Mouse (Mus musculus): ENCODE measurements around the gene Ankrd52. TPM values are rescaled to one million over a fixed set of nuclear protein-coding genes. Genes with fewer than 3 reads are reported as not detected.
A peak's percentile ranks its signal among the peaks of the same experiment; 100 is the strongest.
"Not testable (repeated sequence)": the region's sequence is repeated elsewhere in the genome, so short reads cannot be mapped to it uniquely, and the experiment has no call there.

Gene Ankrd52
- 10 to 100 TPM; 43.1 to 43.7 TPM for total RNA-seq (2021)

DNA sequence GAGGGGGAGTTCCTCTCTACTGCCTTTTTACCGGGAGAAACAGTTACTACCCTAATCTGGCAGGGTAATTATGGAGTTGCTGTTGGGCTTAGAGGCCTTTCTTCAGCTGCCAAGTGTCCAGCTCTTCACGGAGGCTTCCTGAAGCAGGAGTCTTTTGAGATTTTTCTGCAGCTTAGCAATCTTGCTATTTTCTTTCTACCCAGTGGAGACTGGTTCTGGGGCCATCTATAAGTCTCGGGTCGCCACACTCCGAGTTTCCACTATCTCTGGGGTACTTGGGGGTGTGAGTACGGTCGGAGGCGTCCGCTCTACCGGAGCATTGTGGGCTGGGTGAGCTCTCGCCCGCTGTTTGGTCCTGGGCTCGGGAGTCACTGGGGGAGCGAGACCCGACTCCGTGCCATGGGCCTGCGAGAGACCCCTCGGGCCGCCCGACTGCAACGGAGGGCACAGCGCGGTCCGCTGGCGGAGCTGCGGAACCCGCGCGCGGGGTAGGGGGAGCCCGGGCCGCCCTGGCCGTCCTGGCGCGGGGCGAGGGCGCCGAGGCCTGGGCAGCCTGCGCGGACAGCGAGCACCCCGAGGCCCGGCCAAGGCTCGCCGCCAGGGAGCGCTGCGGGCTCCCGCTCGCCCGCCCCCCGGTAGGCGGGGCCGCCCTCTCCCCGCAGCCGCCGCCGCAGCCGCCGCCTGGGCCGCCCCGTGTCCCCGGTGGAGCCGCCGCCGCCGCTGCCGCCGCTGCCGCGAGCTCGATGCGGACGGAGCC, at the start of gene Ankrd52:
TSS of gene Ankrd52 (plus strand) at position 661 of the 757 bp plus-strand sequence.
- DNase-seq, result peak; percentile 90 to 92
- intact Hi-C loops (cut with DNase I), result no loop called here

DNA sequence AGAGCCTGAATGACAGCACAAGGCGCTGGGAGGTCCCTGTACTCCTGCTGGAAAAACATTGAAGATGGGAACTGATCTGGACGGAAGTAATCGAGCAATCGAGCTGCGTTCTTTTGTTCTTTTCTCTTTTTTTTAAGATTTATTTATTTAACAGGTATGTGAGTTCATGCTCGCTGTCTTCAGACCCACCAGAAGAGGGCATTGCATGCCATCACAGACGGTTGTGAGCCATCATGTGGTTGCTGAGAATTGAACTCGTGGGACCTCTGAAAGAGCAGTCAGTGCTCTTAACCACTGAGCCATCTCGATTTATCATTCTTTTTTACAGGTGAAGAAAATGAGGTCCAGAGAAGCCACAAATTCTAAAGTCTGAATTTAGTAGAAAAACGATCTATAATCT, 49.3 kb upstream of the Ankrd52 start:
- no peak for DNase-seq
- intact Hi-C loops (cut with DNase I), result no loop called here

DNA sequence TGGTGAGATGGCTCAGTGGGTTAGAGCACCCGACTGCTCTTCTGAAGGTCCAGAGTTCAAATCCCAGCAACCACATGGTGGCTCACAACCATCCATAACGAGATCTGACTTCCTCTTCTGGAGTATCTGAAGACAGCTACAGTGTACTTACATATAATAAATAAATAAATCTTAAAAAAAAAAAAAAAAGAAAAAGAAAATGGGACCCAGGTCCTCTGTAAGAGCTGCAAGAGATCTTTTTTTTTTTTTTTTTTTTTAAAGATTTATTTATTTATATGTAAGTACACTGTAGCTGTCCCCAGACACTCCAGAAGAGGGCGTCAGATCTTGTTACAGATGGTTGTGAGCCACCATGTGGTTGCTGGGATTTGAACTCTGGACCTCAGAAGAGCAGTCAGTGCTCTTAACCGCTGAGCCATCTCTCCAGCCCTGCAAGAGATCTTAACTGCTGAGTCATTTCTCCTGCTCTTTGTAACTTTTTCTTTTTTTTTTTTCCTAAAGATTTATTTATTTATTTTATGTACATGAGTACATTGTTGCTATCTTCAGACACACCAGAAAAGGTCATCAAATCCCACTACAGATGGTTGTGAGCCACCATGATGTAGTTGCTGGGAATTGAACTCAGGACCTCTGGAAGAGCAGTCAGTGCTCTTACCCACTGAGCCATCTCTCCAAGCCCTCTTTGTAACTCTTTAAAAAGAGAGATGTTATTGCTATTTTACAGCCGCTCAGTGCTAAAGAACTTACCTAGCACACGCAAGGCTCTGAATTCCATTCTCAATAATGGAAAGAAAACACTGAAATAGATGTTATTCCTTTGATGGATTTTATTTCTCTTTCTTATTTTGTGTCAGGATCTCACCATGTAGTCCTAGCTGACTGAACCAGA, 44.3 kb upstream of the Ankrd52 start:
- intact Hi-C loops (cut with DNase I); DNase-seq: not testable (repeated sequence)

DNA sequence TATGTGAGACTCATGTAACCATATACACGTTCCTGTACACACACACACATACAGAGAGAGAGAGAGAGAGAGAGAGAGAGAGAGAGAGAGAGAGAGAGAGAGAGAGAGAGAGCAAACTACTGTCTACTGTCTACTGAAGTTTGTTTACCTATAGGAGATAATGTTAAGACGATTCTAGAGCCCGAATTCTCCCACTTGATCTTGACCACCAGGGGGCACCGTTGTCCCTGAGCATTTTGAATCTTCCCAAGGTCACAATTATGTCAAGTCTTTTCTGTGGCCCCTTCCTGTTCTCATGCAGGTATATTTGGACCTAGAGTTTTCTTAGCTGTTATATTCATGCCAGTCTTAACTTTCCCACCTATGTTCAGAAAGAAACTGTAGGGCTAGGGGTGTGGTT, 41.3 kb upstream of the Ankrd52 start:
- peak; percentile 85 to 87 for DNase-seq
- intact Hi-C loops (cut with DNase I), result loop anchor here (1.0 kb wide), 1 partner anchor 120 kb away; no protein-coding TSS in a partner anchor

DNA sequence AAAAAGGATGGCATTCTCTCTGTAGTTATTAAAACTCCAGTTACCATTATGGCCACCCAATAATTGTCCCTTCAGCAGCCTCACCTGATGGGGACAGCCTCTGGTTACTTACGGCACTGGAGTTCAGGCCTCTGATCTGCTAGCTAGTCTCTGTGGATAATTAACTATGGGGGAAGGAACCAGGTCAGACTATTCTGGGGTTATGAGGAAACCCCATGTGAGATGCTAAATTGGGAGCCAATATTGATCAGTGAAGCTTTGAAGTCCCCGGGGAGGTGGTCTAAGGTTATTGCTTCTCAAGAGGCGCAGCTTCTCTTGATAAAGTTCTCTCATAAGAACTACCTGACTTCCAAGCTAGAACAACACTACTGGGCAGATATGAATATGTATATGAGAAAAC, 40.7 kb upstream of the Ankrd52 start:
- intact Hi-C loops (cut with DNase I), result loop anchor here (2.0 kb wide), 1 partner anchor 23 kb away; no protein-coding TSS in a partner anchor
- no peak for DNase-seq

DNA sequence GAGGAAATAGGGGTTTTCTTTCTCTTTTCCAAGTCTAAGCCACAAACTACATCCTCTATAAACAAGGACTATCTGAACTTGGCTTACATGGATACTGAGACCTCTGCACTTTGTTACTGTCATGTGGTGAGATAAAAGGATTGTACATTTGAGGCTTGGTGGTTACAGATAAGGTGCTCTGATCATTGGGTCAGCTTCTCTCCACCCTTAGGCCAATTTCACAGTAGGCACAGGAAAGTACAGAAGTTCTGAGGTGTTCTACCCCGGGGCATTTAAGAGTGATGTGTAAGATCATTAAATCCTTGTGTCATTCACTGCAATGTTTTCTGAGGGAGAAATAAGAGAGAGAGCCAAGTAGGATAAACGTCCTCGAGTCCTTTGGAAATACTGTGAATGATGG, 40.3 kb upstream of the Ankrd52 start:
- no peak for DNase-seq
- intact Hi-C loops (cut with DNase I), result loop anchor here (2.0 kb wide), 1 partner anchor 22 kb away; no protein-coding TSS in a partner anchor

DNA sequence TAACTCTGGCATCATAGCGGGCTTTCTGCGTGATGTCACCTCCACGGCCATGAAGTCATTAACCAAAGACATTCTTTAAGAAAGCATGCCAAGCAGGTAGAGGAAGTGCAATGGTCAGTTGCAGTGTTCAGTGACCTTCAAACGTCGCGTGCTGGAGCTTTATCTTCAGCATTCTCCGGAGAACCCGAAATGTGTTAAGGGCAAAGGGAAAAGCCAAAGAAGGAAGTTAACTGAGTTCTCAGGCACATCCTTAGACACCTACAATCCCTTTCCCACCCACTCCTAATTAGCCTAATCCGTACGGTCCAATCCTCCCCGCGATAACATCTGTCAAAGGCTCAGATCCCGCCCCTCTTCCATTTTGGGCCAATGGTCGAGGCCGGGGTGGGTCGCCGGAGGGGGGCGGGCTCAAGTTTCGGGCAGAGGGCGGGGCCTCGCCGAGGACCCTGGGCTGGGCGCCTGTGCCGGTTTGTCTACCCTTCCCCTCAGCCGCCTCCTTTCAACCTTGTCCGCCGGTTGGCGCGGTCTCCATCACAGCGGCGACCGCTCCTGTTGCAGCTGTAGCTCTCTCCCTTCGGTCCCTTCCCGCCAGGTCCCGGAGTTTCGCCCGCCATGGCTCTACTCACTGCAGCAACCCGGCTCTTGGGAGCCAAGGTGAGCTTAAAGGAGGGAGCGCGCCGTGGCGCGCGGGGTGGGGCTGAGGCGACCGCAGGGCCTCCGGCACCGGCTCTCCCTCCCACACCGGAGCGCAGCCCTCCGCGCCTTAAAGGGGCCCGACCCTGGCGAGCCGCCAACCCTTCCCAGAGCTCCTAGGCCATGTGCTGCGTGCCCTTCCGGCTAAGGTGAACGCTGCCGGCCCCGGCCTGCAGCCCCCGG, 39.4 kb upstream of the Ankrd52 start, which contains the start of gene Cs:
TSS of gene Cs (plus strand) at position 429 of the 876 bp plus-strand sequence.
- DNase-seq, result peak; percentile 98
- intact Hi-C loops (cut with DNase I), result loop anchor here (2.0 kb wide), 1 partner anchor 21 kb away; no protein-coding TSS in a partner anchor

DNA sequence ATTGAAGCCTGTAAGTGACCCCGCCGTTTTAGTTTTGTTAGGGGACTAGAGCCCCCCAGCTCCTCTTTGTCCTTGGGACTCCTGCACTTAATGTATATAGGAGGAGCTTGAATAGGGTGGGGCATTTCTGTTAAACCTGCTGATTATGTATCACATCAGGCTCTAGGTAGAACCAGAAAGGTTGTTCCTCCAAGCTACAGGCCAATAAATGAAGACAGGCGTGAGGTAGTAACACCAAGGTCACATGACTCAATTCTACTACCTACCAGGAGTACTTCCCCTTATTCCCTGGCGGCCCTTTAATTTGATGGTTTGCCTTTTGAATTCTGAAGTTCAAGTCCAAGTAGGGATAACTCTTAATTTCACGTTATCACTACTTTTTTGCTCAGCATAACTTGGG, 38.5 kb upstream of the Ankrd52 start:
- DNase-seq, result peak in 1 of 2 experiments; percentile 20
- intact Hi-C loops (cut with DNase I), result no loop called here

DNA sequence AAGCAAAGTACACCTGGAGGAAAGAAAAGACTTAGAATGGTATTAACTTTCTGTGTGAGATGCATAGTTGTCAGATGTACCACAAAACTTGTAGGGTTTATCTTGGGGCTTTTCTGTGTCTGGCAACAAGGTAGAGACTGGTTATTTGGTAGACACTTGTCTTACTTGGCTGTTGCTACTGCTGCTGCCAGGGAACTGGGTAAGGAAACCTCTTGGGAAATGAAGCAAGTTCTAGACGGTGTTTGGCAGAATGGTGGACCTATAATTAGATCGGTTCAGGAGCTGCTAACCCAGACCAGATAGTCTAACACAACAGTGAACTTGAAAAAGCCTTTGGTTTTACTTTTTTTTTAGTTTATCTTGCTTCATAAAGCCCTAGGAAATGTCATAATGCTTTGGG, 38.0 kb upstream of the Ankrd52 start:
- peak; percentile 31 to 41 for DNase-seq
- intact Hi-C loops (cut with DNase I), result no loop called here

DNA sequence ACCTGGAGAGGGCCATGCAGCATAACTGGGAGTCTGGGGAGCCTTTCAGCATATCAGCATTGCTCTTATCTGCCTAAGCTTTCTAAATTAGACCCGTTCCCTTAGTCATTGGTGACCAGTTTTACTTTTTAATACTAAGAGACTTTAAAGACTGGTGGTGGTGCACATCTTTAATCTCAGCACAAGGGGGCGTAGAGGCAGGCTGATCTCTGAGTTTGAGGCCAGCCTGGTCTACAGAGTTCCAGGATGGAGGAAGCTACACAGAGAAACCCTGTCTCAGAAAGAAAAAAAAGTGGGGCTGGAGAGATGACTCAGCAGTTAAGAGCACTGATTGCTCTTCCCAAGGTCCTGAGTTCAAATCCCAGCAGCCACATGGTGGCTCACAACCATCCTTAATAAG, 36.7 kb upstream of the Ankrd52 start:
- intact Hi-C loops (cut with DNase I), result no loop called here
- DNase-seq, result no peak

DNA sequence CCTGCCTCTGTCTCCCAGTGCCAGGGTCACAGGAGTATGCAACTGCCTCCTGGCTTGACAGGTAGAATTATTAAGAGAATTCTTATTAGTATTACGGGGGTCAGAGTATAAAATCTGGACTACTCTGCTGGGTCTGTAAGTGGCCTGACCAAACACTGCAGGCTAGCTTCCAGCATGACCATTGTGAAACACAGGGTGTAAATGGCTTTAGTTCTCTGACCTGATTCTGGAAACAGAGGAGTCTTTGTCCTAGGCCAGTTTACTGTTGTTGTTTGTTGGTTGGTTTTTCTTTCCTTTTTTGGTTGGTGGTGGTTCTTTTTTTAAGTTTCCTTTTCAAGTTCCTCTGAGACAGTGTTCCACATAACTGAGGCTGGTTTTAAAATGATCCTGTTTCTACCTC, 33.5 kb upstream of the Ankrd52 start:
- intact Hi-C loops (cut with DNase I), result no loop called here
- no peak for DNase-seq

DNA sequence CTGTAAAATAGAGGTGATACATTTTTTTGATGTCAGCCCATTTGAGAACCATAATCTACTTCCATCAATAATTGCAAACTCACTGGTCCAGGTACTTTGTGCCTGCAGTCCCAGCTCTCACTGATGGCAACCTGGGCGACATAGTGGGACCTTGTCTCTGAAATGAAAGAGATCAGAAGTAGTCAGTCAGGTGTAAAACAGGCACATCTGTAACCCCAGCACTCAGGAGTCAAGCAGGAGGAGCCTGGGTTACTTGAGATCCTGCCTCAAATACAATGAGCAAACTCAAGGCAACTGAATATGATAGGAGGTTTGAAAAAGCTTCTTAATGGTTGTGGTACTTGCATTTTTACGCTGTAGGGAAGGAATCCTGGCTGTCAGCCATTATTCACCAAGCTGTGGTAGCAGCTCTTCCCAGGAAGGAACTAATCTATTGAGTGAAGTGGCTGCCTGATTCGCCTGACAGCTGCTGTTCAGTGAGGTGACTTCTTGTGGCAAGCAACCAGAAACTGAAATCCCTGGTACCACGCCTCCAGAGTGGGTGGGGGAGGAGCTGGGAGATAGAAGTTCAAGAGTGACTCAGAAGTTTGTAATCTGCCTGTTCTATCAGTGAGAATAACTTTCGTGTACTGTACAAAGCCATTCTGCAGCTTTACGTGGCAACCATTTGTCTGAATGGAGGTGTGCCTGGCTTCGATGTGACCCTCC, 32.2 kb upstream of the Ankrd52 start:
- intact Hi-C loops (cut with DNase I), result no loop called here
- peak; percentile 84 to 87 for DNase-seq

DNA sequence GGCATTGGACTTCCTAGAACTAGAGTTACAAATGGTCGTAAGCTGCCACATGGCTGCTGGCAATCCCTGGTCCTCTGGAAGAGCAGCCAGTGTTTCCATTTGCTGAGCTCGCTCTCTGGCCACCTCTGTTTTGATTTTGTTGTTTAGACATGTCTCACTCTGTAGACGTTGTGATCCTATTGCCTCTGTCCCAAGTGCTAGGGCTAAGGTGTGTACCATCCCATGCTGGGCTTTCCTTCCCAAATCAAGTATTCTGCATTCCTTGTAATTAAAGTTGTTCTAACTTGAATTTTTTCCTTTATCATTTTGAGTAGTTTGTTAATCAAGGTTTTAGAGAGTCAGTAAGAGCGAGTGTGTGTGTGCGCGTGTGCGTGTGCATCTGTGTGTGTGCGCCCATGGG, 29.4 kb upstream of the Ankrd52 start:
- DNase-seq, result no peak
- intact Hi-C loops (cut with DNase I), result no loop called here

DNA sequence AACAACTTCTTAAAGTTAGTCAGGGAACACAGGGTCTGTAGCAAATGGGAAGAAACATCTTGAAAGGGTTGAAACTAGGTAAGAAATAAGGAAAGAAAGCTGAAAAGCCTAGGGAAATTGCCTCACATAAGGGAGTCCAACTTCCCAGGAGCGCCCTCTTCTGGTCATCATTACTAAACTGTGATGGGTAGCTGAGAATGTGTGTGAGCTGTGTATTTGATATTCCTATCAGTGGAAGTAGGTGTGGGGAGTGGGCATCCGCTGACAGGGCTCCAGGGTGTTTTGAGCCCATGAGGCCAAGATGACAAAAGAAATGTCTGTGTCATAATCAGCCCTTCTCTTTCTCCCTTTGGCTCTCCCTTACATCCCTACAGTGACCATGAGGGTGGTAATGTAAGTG, 18.1 kb upstream of the Ankrd52 start:
- intact Hi-C loops (cut with DNase I), result loop anchor here (2.0 kb wide), 1 partner anchor 22 kb away; the partner anchor contains the start of gene Cs
- DNase-seq, result peak in 1 of 2 experiments; percentile 80

DNA sequence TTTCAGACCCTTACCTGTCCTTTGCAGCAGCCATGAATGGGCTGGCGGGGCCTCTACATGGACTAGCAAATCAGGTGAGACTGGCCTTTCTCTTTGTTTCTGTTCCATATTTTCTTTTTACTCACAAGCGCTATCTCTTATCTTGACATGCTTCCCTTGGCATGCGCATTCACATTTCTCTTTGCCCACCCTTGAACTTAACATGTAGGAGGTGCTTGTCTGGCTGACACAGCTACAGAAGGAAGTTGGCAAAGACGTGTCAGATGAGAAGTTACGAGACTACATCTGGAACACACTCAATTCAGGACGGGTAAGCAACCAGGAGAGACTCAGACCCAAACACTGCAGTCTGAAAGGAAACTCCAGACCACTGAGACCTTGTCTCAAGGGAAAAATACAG, 17.7 kb upstream of the Ankrd52 start:
- intact Hi-C loops (cut with DNase I), result loop anchor here (2.0 kb wide), 1 partner anchor 22 kb away; the partner anchor contains the start of gene Cs
- DNase-seq, result no peak

DNA sequence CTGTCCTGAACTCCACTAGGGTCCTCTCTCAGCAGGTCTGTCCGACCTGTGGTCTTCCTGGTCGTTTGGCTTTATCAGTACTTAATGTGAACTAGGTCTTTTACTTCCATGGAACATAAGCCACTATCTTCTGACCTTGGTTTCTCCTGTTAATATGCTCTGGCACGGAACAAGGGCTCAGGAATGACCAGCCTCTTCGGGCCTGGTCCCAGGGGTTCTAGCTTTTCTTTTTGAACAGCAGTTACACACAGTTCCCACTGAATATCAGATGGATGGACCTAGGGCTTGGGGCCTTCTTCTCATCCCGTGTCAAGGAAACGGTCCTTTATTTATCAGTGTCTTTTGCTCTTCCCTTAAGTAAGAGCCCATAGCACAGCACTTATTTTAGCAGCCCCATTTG, 15.1 kb upstream of the Ankrd52 start:
- no peak for DNase-seq
- intact Hi-C loops (cut with DNase I), result no loop called here

DNA sequence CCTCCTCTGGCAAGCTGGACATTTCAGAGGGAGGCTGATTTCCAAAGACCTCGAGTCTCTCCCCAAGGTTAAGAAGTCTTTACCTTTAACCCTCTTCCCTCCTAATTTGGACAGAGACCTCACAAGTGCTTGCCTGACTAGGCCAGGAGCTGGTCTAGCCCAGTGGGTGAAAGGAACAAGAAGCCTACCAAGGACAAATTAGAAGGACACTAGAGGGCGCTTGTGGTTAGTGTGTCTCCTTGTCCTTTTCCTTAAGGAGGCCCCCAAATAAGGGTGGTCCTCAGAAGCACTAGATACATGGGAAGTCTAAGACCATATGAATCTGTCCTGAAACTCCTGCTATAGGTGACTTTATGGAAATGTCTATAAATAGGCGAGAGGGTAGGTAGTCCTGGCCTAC, 14.3 kb upstream of the Ankrd52 start:
- DNase-seq, result peak; percentile 65 to 68

DNA sequence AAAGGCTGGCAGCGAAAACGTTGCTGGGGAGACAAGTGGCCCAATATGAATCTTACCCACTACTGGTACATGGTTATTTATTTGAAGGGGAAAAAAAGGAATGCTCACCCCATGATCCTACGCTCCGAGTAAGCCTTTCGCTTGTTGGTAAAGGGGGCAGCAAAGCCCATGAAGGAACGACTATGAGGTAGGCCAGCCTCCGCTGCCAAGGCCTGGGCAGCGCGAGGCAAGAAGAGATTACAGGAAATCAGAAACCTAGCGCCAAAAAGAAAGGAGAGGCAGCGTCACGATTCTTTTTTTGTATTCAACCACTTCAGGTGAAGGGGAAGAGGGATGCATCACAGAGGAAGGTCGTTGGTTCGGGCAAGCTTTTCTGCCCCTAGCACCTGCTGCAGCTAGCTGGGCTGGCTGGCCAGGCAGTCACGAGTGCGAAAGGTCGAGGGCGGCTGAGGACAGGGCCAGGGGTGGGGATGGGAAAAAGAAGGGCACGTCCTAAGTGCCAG, 9.0 kb upstream of the Ankrd52 start:
- intact Hi-C loops (cut with DNase I), result loop anchor here (5.0 kb wide), 1 partner anchor 174 kb away; no protein-coding TSS in a partner anchor
- no peak for DNase-seq

More for the DNA sequence above, 14.3 kb upstream of the Ankrd52 start:
- intact Hi-C loops (cut with DNase I), result no loop called here
